Mouse (Mus musculus): ENCODE data around the gene Pitpnb.

Gene Pitpnb

GRCm38 (mm10) chr5:111421424-111421823 lies 90.9 kb downstream of the Pitpnb start:
- no peak for DNase-seq (ENCODE audit: low spot score in 2 of 2)

GRCm38 (mm10) chr5:111422058-111422800 lies 91.7 kb downstream of the Pitpnb start:
- DNase-seq (ENCODE audit: low spot score in 2 of 2) = no peak

GRCm38 (mm10) chr5:111423011-111423410 lies 92.4 kb downstream of the Pitpnb start:
- DNase-seq (ENCODE audit: low spot score in 2 of 2) = no peak

- DNase-seq (ENCODE audit: low spot score in 2 of 2) = no peak
Measured at GRCm38 (mm10) chr5:111423616-111424015, 93.1 kb downstream of the Pitpnb start.

- DNase-seq (ENCODE audit: low spot score in 2 of 2) = no peak
Measured at GRCm38 (mm10) chr5:111425813-111426212, 95.2 kb downstream of the Pitpnb start.

- no peak for DNase-seq (ENCODE audit: low spot score in 2 of 2)
Measured at GRCm38 (mm10) chr5:111426249-111426648, 95.7 kb downstream of the Pitpnb start.

- no peak for DNase-seq (ENCODE audit: low spot score in 2 of 2)
Measured at GRCm38 (mm10) chr5:111428882-111429281, 98.3 kb downstream of the Pitpnb start.

GRCm38 (mm10) chr5:111429726-111430125 lies 99.2 kb downstream of the Pitpnb start:
- no peak for DNase-seq (ENCODE audit: low spot score in 2 of 2)

GRCm38 (mm10) chr5:111431007-111431730 lies 100.6 kb downstream of the Pitpnb start:
- DNase-seq (ENCODE audit: low spot score in 2 of 2) = no peak

GRCm38 (mm10) chr5:111432842-111433241 lies 102.3 kb downstream of the Pitpnb start:
- DNase-seq (ENCODE audit: low spot score in 2 of 2) = no peak

GRCm38 (mm10) chr5:111434342-111434842 lies 103.8 kb downstream of the Pitpnb start:
- DNase-seq (ENCODE audit: low spot score in 2 of 2) = no peak

- no peak for DNase-seq (ENCODE audit: low spot score in 2 of 2)
Measured at GRCm38 (mm10) chr5:111436260-111436659, 105.7 kb downstream of the Pitpnb start.

- DNase-seq (ENCODE audit: low spot score in 2 of 2) = no peak
Measured at GRCm38 (mm10) chr5:111437205-111437604, 106.6 kb downstream of the Pitpnb start.
